Mouse (Mus musculus) bone marrow, adult 2 months (tissue): ENCODE data around the gene D8Ertd738e. TPM values are rescaled to one million over a fixed set of nuclear protein-coding genes. Genes with fewer than 3 reads are reported as not detected.

ENCODE experiments used
- H3K27ac ChIP-seq: fragments of 200-500 bp; 2 replicates; pipeline ENCODE4 v1.5.1; 2012; ENCODE audit warnings: low read depth, mild to moderate bottlenecking, control low read depth, inconsistent platforms, low read length; ENCODE audit not compliant: control insufficient read depth, poor library complexity, insufficient read depth
- H3K4me1 ChIP-seq: fragments of 200-500 bp; 2 replicates; pipeline ENCODE4 v1.6.1; 2011; ENCODE audit warnings: low read length; ENCODE audit not compliant: control insufficient read depth, insufficient read depth
- H3K4me3 ChIP-seq: fragments of 200-500 bp; replicated peaks from 2 replicates; pipeline ENCODE3; 2011; ENCODE audit warnings: mild to moderate bottlenecking, low read depth, low read length, control low read depth; ENCODE audit not compliant: control insufficient read depth
- CTCF ChIP-seq: fragments of 200-500 bp; IDR thresholded peaks from 2 replicates; pipeline ENCODE4 v1.5.1; 2011; ENCODE audit warnings: low read length, control low read depth; ENCODE audit not compliant: control insufficient read depth, insufficient read depth
- POLR2A ChIP-seq: fragments of 200-500 bp; IDR thresholded peaks from 2 replicates; pipeline ENCODE4 v1.6.1; 2011; ENCODE audit warnings: low read depth, mild to moderate bottlenecking, control low read depth, low read length, borderline replicate concordance; ENCODE audit not compliant: control insufficient read depth
- WGBS: fragments of 180-500 bp; shearing (Covaris S2); methylation state at CpG from one replicate; pipeline ENCODE4 v1.1.7; 2018; 5-methylcytosine and 5-hydroxymethylcytosine counted together
- polyA plus RNA-seq: library from polyadenylated mRNA; stranded (reverse); fragments of >200 nt; gene quantifications from 2 replicates; pipeline ENCODE4 v1.2.4, GENCODE M21; 2011; ENCODE audit warnings: low replicate concordance; ENCODE audit not compliant: missing spikeins, insufficient read depth, insufficient read length

D8Ertd738e gene
- polyA plus RNA-seq, 1 experiment: 196 TPM

DNA sequence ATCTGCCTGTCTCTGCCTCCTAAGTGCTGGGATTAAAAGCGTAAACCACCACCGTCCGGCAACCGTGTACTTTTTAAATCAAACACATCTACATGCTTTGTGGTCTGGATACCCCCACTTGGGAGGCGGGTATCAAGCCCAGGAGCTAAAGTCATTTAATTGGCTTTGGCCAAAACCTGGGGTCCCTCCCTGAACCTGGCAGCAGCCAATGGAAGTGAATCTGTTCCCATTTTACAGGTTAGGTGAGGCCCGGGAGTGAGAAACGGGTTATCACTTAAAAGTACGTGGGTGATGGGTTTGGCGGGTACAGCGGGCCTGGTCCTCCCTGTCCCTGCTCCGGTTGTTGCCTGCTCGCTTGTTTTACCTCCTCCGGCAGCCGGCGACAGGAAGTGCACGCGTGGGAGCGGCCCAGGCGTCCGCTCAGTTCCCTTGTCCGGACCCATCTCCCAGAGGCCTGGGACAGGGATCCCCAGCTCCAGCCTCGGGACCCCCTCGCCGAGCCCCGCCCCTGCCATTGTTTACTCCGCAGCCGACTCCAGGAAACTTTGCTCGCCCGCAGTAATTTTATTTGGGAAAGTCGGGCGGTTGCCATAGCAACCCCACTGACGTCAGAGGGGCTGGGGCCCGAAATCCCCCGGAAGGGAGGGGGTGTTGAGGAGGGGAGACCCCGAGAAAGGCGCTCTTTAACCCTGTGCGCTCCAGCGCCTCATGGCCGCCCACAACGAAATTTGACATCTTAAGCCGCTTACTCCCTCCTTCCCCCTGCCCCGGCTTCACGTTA is 52.2 kb downstream of the D8Ertd738e start:
- peak; percentile 35; the same call in 1 of the 2 replicates for TF ChIP-seq POLR2A
- no peak for TF ChIP-seq CTCF
- 4% methylated on average over 43 of the region's 43 CpGs for WGBS
- peak overlapping the region; percentile 64 for H3K27ac ChIP-seq
- H3K4me1 ChIP-seq: peaks cover 6% of the 10 kb centered on the region
- H3K4me3 ChIP-seq: peak overlapping the region; percentile 47

Other genes starting within 250 kb of the D8Ertd738e start
- 3.0 TPM in 1 of 2 replicates, not detected in the other for gene 1700067K01Rik, start 248.2 kb downstream of the D8Ertd738e start, polyA plus RNA-seq
- gene 2210011C24Rik, start 237.5 kb downstream of the D8Ertd738e start, polyA plus RNA-seq: not detected in 2 replicates
- gene Palm3, start 228.2 kb downstream of the D8Ertd738e start, polyA plus RNA-seq: 2.7 TPM in 1 of 2 replicates, not detected in the other
- gene Il27ra, start 207.1 kb downstream of the D8Ertd738e start, polyA plus RNA-seq: 2.4 and 7.7 TPM in 2 replicates
- gene Rln3, start 204.7 kb downstream of the D8Ertd738e start, polyA plus RNA-seq: not detected in 2 replicates
- gene Gm10643, start 184.6 kb downstream of the D8Ertd738e start, polyA plus RNA-seq: 1.3 and 1.4 TPM in 2 replicates
- 12.2 and 20.7 TPM in 2 replicates for gene Rfx1, start 182.9 kb downstream of the D8Ertd738e start, polyA plus RNA-seq
- 23.1 and 44.6 TPM in 2 replicates for gene Dcaf15, start 145.0 kb downstream of the D8Ertd738e start, polyA plus RNA-seq
- gene Podnl1, start 123.7 kb downstream of the D8Ertd738e start, polyA plus RNA-seq: 5.8 and 7.6 TPM in 2 replicates
- 10.9 and 18.5 TPM in 2 replicates for gene Cc2d1a, start 101.8 kb downstream of the D8Ertd738e start, polyA plus RNA-seq
- not detected in 2 replicates for gene 4930432K21Rik, start 101.7 kb downstream of the D8Ertd738e start, polyA plus RNA-seq
- gene Nanos3, start 64.5 kb downstream of the D8Ertd738e start, polyA plus RNA-seq: 3.0 TPM in 1 of 2 replicates, not detected in the other
- 2.0 and 4.0 TPM in 2 replicates for gene Zswim4, start 12.7 kb downstream of the D8Ertd738e start, polyA plus RNA-seq
- 11.1 and 26.0 TPM in 2 replicates for gene Mri1, start 7.6 kb upstream of the D8Ertd738e start, polyA plus RNA-seq
- 9.4 and 27.9 TPM in 2 replicates for gene Ccdc130, start 20.7 kb upstream of the D8Ertd738e start, polyA plus RNA-seq
- 0.37 and 2.7 TPM in 2 replicates for gene Cacna1a, start 138.7 kb upstream of the D8Ertd738e start, polyA plus RNA-seq